Mouse (Mus musculus) ES-Bruce4 (cell line): Measurements from ENCODE around the gene Slc28a1.

Experiments used
- CTCF ChIP-seq: IDR thresholded peaks from one replicate; pipeline ENCODE4 v1.8.1; 2011; ENCODE audit warnings: low read depth, low read length
- EP300 ChIP-seq: IDR thresholded peaks from 2 replicates; pipeline ENCODE4 v1.6.1; 2011; ENCODE audit warnings: low read depth, low read length; ENCODE audit not compliant: insufficient read depth
- POLR2A ChIP-seq: IDR thresholded peaks from one replicate; pipeline ENCODE4 v1.8.1; 2011; ENCODE audit warnings: low read length; ENCODE audit not compliant: insufficient read depth

DNA sequence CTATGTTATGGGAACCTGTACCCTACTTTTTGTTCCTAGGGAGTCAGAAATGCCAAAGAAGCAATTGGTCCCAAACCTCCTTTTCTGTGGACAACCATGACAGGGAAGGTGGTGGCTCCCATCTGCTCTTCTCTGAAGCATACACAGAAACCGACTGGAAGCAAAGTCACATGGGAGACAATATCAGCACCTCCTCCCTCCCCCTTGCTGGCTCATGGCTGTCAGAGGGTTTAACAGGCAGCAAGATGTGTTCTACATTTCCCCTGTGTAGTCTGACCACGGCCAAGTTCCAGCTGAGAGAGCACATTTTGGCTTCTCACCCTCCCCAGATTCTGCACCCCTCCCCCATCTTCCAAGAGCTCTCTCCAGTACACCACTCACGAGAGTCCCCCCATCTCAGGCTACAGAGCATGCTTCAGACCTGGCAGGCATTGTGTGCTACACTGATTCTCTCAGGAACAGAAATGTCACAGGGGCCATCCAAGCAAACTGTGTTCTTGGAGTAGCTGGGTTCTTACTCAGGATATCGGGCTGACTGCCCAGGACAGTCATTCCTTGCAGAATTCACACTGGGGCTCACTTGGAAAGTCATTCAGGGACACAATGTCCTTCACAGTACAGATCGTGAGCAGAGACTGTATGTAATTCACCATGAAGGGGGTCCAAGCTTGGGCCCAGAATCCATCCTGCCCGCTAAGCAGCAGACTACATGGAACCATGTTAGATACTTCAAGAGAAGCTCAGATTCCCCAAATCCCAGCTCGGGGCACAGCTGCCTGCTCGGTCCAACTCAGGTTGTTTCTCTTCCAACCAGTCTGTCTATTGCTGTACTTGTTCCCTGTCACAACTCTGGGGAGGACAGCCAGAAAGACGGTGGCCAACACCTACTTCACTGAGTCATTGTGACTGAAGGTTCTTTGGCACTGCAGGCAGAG lies 4.6 kb upstream of the Slc28a1 start:
- TF ChIP-seq CTCF: no peak
- TF ChIP-seq POLR2A: no peak
- no peak for TF ChIP-seq EP300
